Mouse (Mus musculus) heart, embryonic 12.5 days (tissue): Measurements from ENCODE around the gene Olfr263. TPM values are rescaled to one million over a fixed set of nuclear protein-coding genes. Genes with fewer than 3 reads are reported as not detected.

Experiments
- ATAC-seq: fragments of 200-750 bp; cut with Nextera tagmentation; 2 replicates; pipeline ENCODE4 v1.8.0; 2017; ENCODE audit warnings: moderate TSS enrichment, moderate library complexity; ENCODE audit not compliant: insufficient number of reproducible peaks, low FRiP score
- H3K27ac ChIP-seq: fragments of 300-500 bp; sonication (generic); 2 replicates; pipeline ENCODE4 v1.5.1; 2016; ENCODE audit warnings: mild to moderate bottlenecking, moderate library complexity; ENCODE audit not compliant: poor library complexity, severe bottlenecking
- H3K27me3 ChIP-seq: fragments of 300-500 bp; sonication (generic); replicated peaks from 2 replicates; pipeline ENCODE4 v1.6.1; 2016; ENCODE audit warnings: mild to moderate bottlenecking, moderate library complexity
- H3K36me3 ChIP-seq: fragments of 300-500 bp; sonication (generic); 2 replicates; pipeline ENCODE4 v1.6.1; 2016; ENCODE audit warnings: mild to moderate bottlenecking, moderate library complexity
- H3K4me1 ChIP-seq: fragments of 300-500 bp; sonication (generic); replicated peaks from 2 replicates; pipeline ENCODE4 v1.6.1; 2016; ENCODE audit warnings: mild to moderate bottlenecking
- H3K4me2 ChIP-seq: fragments of 300-500 bp; sonication (generic); 2 replicates; pipeline ENCODE4 v1.6.1; 2016; ENCODE audit warnings: mild to moderate bottlenecking, moderate library complexity
- H3K4me3 ChIP-seq: fragments of 300-500 bp; sonication (generic); 2 replicates; pipeline ENCODE4 v1.5.1; 2016; ENCODE audit warnings: mild to moderate bottlenecking
- H3K9ac ChIP-seq: fragments of 300-500 bp; sonication (generic); 2 replicates; pipeline ENCODE4 v1.6.1; 2016; ENCODE audit warnings: mild to moderate bottlenecking, moderate library complexity
- H3K9me3 ChIP-seq: fragments of 300-500 bp; sonication (generic); replicated peaks from 2 replicates; pipeline ENCODE4 v1.6.1; 2016; ENCODE audit warnings: mild to moderate bottlenecking, moderate library complexity
- WGBS: fragments of 180-500 bp; shearing (Covaris S2); methylation state at CpG from one replicate; pipeline ENCODE4 v1.1.7; 2016; 5-methylcytosine and 5-hydroxymethylcytosine counted together
- polyA plus RNA-seq: library from polyadenylated mRNA; unstranded; fragments of >200 nt; fragmentation: Nextera tagmentation; extraction: Ambion mirVana; gene quantifications from 2 replicates; pipeline ENCODE4 v1.2.1, GENCODE M21; 2016

Gene Olfr263
- polyA plus RNA-seq, 1 experiment from 2014 or later, result not detected

- Histone ChIP-seq H3K4me1 (peaks cover 8% of the 10 kb centered on the region; the same call in 1 of the 2 replicates), H3K4me2 (peak overlapping the region; percentile 73), H3K36me3 (no peaks in the 10 kb centered on the region), H3K27ac (no peak overlapping the region), H3K9ac (no peak overlapping the region; the same call in 1 of the 2 replicates), H3K27me3 (no peaks in the 10 kb centered on the region), H3K9me3 (no peaks in the 10 kb centered on the region), H3K4me3 (peak overlapping the region; percentile 70)
- peak; percentile 82 for ATAC-seq
- 1% methylated on average over 39 of the region's 39 CpGs for WGBS
These were observed 40.4 kb downstream of the Olfr263 start for GRCm38 (mm10) chr13:21169657-21170430.

DNA sequence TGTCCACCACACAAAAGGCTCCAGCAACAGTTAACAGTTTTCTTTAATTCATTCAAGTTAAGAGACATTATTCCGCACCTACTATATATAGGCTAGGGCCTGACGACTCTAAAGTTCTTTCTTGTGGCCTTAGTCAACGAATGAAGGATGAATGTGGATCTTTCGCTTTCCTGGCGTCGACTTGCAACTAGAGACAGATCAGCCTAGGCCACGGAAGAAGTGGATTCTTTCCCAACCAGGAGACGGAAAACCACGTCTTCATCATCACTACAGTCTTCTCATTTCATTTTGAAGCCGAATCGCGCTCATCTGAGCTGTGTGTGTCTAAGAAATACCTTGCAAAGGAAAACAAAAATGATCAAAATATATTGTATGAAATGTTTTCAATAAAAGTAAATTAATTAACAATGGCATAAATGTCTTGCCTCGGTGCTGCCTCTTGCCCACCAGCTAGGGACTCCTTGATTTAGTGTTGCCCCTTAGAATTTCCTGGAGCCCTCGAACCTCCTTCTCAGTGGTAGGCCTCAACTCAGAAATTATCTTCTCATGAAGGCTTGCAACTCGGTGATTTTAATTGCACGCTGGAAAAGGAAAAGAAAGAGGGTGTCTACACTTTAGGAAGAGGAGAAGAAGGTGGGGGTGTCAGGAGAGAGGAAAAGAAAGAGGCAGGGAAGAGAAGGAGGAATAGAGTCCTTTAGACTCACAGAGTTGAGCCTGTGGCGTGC, 41.2 kb downstream of the Olfr263 start:
- H3K27ac ChIP-seq, result no peak overlapping the region
- H3K36me3 ChIP-seq, result no peaks in the 10 kb centered on the region
- 43% methylated on average over 17 of the region's 17 CpGs for WGBS
- peak overlapping the region; percentile 73 for H3K4me2 ChIP-seq
- H3K27me3 ChIP-seq, result no peaks in the 10 kb centered on the region
- no peak for ATAC-seq
- H3K9me3 ChIP-seq, result no peaks in the 10 kb centered on the region
- peak overlapping the region; percentile 37; the same call in 1 of the 2 replicates for H3K9ac ChIP-seq
- peak overlapping the region; percentile 70 for H3K4me3 ChIP-seq
- H3K4me1 ChIP-seq, result peaks cover 8% of the 10 kb centered on the region; the same call in 1 of the 2 replicates

DNA sequence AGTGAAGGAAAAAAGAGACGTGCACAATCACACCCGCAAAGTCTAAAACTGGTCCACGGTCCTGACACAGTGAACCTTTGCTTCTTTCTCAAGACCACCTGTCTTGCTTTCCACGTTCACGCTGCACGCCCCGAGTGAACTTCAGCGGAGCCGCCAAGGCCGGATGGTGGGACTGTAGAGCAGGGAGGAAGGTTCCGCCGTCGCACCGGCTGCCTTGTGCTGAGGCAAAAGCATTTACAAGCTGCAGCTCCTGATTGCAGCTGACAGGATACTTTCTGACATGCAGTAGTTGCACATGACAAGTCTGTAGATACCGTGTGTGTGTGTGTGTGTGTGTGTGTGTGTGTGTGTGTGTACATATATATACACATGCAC, 41.7 kb downstream of the Olfr263 start:
- ATAC-seq, result no peak
- WGBS, result 8% methylated on average over 15 of the region's 15 CpGs
- Histone ChIP-seq H3K27ac (no peak overlapping the region), H3K9ac (peak overlapping the region; percentile 37; the same call in 1 of the 2 replicates), H3K4me1 (peaks cover 8% of the 10 kb centered on the region; the same call in 1 of the 2 replicates), H3K4me2 (peak overlapping the region; percentile 73), H3K27me3 (no peaks in the 10 kb centered on the region), H3K36me3 (no peaks in the 10 kb centered on the region), H3K9me3 (no peaks in the 10 kb centered on the region), H3K4me3 (peak overlapping the region; percentile 62)

GRCm38 (mm10) chr13:21171600-21172150, 42.2 kb downstream of the Olfr263 start:
- H3K4me2 ChIP-seq, result peak overlapping the region; percentile 73
- under 1% methylated on average over 12 of the region's 12 CpGs for WGBS
- ATAC-seq, result no peak

GRCm38 (mm10) chr13:21172241-21173027, 43.0 kb downstream of the Olfr263 start:
- no peaks in the 10 kb centered on the region for H3K9me3 ChIP-seq
- no peaks in the 10 kb centered on the region for H3K27me3 ChIP-seq
- WGBS, result under 1% methylated on average over 16 of the region's 16 CpGs
- peaks cover 8% of the 10 kb centered on the region; the same call in 1 of the 2 replicates for H3K4me1 ChIP-seq
- H3K9ac ChIP-seq, result 0 out of 2 replicates have a peak overlapping the region, but pooled peaks have one; percentile 66
- H3K4me3 ChIP-seq, result peak overlapping the region; percentile 46
- H3K27ac ChIP-seq, result no peak overlapping the region
- peak overlapping the region; percentile 64 for H3K4me2 ChIP-seq
- ATAC-seq, result peak; percentile 71
- H3K36me3 ChIP-seq, result no peaks in the 10 kb centered on the region

More at GRCm38 (mm10) chr13:21171600-21172150, 42.2 kb downstream of the Olfr263 start:
- Histone ChIP-seq H3K9ac (no peak overlapping the region), H3K4me1 (peaks cover 8% of the 10 kb centered on the region; the same call in 1 of the 2 replicates), H3K27ac (no peak overlapping the region), H3K27me3 (no peaks in the 10 kb centered on the region), H3K4me3 (peak overlapping the region; percentile 62), H3K36me3 (no peaks in the 10 kb centered on the region), H3K9me3 (no peaks in the 10 kb centered on the region)

GRCm38 (mm10) chr13:21173072-21173471, 43.6 kb downstream of the Olfr263 start:
- H3K9me3 ChIP-seq, result no peaks in the 10 kb centered on the region
- H3K27ac ChIP-seq, result peak overlapping the region; percentile 57
- H3K4me2 ChIP-seq, result peak overlapping the region; percentile 64
- H3K27me3 ChIP-seq, result no peaks in the 10 kb centered on the region
- peak overlapping the region; percentile 46 for H3K4me3 ChIP-seq
- WGBS, result under 1% methylated on average over 11 of the region's 11 CpGs
- no peaks in the 10 kb centered on the region for H3K36me3 ChIP-seq
- ATAC-seq, result peak; percentile 26; the same call in 1 of the 2 replicates
- H3K9ac ChIP-seq, result peak overlapping the region; percentile 66; the same call in 1 of the 2 replicates
- peaks cover 8% of the 10 kb centered on the region; the same call in 1 of the 2 replicates for H3K4me1 ChIP-seq

DNA sequence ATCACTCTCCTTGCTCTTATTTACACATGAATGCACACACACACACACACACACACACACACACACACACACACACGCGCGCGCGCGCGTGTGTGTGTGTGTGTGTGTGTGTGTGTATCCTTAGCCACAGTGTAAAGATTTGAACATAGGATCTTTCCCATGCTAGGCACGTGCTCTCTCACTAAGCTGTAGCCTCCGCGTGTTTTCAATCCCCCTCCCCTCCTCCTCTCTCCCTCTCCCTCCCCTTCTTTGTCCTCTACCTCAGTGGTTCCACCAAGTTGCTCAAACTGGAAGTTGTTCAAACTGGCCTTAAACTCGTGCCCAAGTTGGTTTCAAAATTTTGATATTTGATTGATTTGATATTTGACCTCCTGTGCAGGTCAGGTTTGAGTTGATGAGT, 47.3 kb downstream of the Olfr263 start:
- Histone ChIP-seq H3K27ac (no peak overlapping the region), H3K4me1 (peaks cover 7% of the 10 kb centered on the region), H3K4me2 (no peak overlapping the region), H3K4me3 (no peak overlapping the region), H3K36me3 (peaks cover under 1% of the 10 kb centered on the region; the same call in 1 of the 2 replicates), H3K9me3 (no peaks in the 10 kb centered on the region), H3K9ac (no peak overlapping the region), H3K27me3 (no peaks in the 10 kb centered on the region)
- no peak for ATAC-seq
- WGBS, result 77% methylated on average over 11 of the region's 11 CpGs

DNA sequence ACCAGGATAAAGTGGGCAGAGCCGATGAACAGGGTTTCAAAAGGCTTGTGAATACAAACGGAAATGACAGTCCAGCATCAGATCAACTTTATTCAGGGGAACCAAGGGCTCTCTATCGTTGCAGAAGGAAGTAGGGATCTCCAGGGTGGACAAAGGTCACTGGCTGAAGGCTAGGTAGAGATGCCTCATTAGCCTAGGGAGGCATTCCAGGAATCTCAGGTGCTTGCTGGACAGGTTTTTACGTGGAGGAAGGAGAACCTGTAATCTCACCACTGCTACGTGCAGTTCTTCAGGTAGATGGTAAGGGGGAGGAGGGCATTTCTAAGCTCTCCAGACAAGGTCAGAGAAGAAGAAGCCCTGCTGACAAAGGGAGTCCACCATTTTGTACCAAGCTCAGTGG, 48.2 kb downstream of the Olfr263 start:
- Histone ChIP-seq H3K9ac (no peak overlapping the region), H3K4me1 (peaks cover 13% of the 10 kb centered on the region), H3K4me2 (no peak overlapping the region), H3K4me3 (no peak overlapping the region), H3K9me3 (no peaks in the 10 kb centered on the region), H3K27ac (no peak overlapping the region), H3K36me3 (peaks cover 10% of the 10 kb centered on the region), H3K27me3 (no peaks in the 10 kb centered on the region)
- 69% methylated on average over 5 of the region's 5 CpGs for WGBS
- ATAC-seq, result no peak

DNA sequence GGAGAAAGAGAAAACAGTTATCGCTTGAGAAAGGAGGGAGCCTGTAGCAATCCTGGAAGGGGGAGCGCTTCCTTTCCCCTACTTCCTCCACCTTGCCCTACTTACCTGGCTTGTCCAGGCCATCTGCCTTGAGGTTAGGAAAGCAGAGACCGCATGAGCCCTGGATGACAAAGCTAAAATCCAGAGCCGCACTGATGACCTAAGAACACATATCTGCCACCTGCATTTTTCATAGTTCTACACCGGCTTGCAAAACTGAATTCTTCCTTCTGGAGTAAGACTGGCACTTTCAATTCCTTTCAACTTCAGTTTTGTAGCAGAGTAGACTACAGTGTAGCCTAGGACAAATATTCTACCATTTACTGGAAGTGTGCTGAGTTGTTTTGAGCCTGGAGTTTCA, 48.9 kb downstream of the Olfr263 start:
- no peak overlapping the region for H3K4me3 ChIP-seq
- 73% methylated on average over 5 of the region's 5 CpGs for WGBS
- no peaks in the 10 kb centered on the region for H3K27me3 ChIP-seq
- H3K4me1 ChIP-seq, result peaks cover 18% of the 10 kb centered on the region
- peak overlapping the region; percentile 94 for H3K4me2 ChIP-seq
- peaks cover 17% of the 10 kb centered on the region for H3K36me3 ChIP-seq
- ATAC-seq, result no peak
- H3K9me3 ChIP-seq, result no peaks in the 10 kb centered on the region
- peak overlapping the region; percentile 91 for H3K9ac ChIP-seq
- no peak overlapping the region for H3K27ac ChIP-seq

- WGBS, result under 1% methylated on average over 15 of the region's 15 CpGs
- H3K27ac ChIP-seq, result peak within 1 kb of the TSS; percentile 93
- no peaks in the 10 kb centered on the region for H3K27me3 ChIP-seq
- no peaks in the 10 kb centered on the region for H3K9me3 ChIP-seq
- peak; percentile 61 for ATAC-seq
- H3K9ac ChIP-seq, result peak within 1 kb of the TSS; percentile 91
- H3K36me3 ChIP-seq, result peaks cover 27% of the 10 kb centered on the region
- peaks cover 18% of the 10 kb centered on the region for H3K4me1 ChIP-seq
- H3K4me3 ChIP-seq, result peak within 1 kb of the TSS; percentile 72
- peak within 1 kb of the TSS; percentile 94 for H3K4me2 ChIP-seq
These were observed 49.9 kb downstream of the Olfr263 start, which contains the start of gene Trim27 for GRCm38 (mm10) chr13:21179367-21179723. Gene Trim27 (plus strand): TSS chr13:21179445.
